Mouse (Mus musculus): ENCODE measurements around the gene Emsy. TPM values are rescaled to one million over a fixed set of nuclear protein-coding genes. Genes with fewer than 3 reads are reported as not detected.

Emsy gene
- polyA plus RNA-seq (2014; fragmentation: Illumina TruSeq; extraction: RNeasy Lipid Tissue Mini Kit (QIAGEN cat#74804); ENCODE audit: insufficient read depth, low read depth, low replicate concordance): 12.4 TPM

GRCm38 (mm10) chr7:98656531-98657221 is at the start of gene Emsy:
Gene Emsy, minus strand, starts transcription at chr7:98656783.

GRCm38 (mm10) chr7:98702283-98703240 is 46.0 kb upstream of the Emsy start, which contains the start of gene Thap12:
Gene Thap12, plus strand, starts transcription at chr7:98703103.

Other genes starting within 250 kb of the Emsy start
- not detected for gene Gucy2d, start 216.4 kb downstream of the Emsy start, polyA plus RNA-seq (2014; fragmentation: Illumina TruSeq; extraction: RNeasy Lipid Tissue Mini Kit (QIAGEN cat#74804); ENCODE audit: insufficient read depth, low read depth, low replicate concordance)
- gene Lrrc32, start 167.5 kb downstream of the Emsy start, polyA plus RNA-seq (2014; fragmentation: Illumina TruSeq; extraction: RNeasy Lipid Tissue Mini Kit (QIAGEN cat#74804); ENCODE audit: insufficient read depth, low read depth, low replicate concordance): 18.0 TPM
- gene Thap12, start 46.3 kb upstream of the Emsy start, polyA plus RNA-seq (2014; fragmentation: Illumina TruSeq; extraction: RNeasy Lipid Tissue Mini Kit (QIAGEN cat#74804); ENCODE audit: insufficient read depth, low read depth, low replicate concordance): 36.2 TPM
- 8.2 TPM for gene Wnt11, start 178.3 kb upstream of the Emsy start, polyA plus RNA-seq (2014; fragmentation: Illumina TruSeq; extraction: RNeasy Lipid Tissue Mini Kit (QIAGEN cat#74804); ENCODE audit: insufficient read depth, low read depth, low replicate concordance)

All from lung, adult 10 weeks (tissue).